ENCODE assay signal across 8 mouse cellular contexts in the genomic region with DNA sequence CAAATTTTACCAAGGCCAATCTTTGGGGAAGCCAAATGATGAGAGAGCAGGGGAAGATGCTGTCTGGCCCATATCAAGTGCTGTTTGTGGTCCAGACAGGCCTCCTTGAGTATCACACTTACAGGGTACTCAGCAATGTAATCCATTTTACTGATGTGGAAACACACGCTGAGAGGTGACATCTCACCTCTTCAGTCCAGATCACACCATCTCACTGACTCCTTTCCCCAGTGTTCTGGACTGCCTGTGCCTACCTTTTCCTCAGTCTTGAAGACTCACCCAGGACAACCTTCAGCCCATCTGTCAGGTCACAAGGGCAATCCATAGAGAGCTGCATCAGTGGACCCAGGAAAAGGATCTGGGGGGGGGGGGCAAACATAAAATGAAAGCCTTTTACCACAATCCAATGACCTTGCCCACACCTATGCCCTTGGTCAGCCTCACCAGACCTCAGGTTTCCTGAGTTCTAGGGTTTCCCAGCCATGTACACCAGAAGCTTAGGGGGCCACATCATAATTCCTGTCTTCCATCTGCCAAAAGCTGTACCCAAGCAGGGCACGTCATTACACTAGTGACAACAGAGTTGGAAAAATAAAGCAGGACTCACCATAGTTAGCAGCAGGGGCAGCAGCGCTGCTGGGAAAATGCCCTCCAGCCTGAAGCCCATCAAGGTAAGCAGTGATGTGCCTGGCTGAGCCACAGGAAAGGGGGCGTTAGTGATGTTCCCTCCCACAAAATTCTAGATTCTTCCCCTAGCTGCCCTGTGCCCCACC. TPM values are rescaled to one million over a fixed set of nuclear protein-coding genes. Genes with fewer than 3 reads are reported as not detected.
DNase-seq lines count a peak whose midpoint lies in the region; ATAC-seq and TF ChIP-seq lines count a peak whose summit lies in the region.

No protein-coding gene starts in this region.

- H3K27me3 ChIP-seq in kidney, embryonic 14.5 days (ENCODE audit: control insufficient read depth, insufficient read depth, low read length), result no peaks in the 10 kb centered on the region
- H3K27me3 ChIP-seq in midbrain, embryonic 15.5 days (replicated peaks), result no peaks in the 10 kb centered on the region

- 19% methylated on average over 4 of the region's 4 CpGs for WGBS in kidney, embryonic 14.5 days
- 24% methylated on average over 4 of the region's 4 CpGs for WGBS in midbrain, embryonic 15.5 days

- H3K9ac ChIP-seq in kidney, embryonic 14.5 days (ENCODE audit: low read depth, low read length), result peak overlapping the region; percentile 94
- peak overlapping the region; percentile 82 for H3K9ac ChIP-seq in midbrain, embryonic 15.5 days

- H3K4me3 ChIP-seq in kidney, embryonic 14.5 days (ENCODE audit: low read length), result peak overlapping the region; percentile 89
- H3K4me3 ChIP-seq in cortical plate, adult 2 months (ENCODE audit: insufficient read depth, low read length), result peak overlapping the region; percentile 99
- peak overlapping the region; percentile 82 for H3K4me3 ChIP-seq in midbrain, embryonic 15.5 days

- no peak for TF ChIP-seq CTCF in cortical plate, adult 2 months (IDR thresholded peaks at IDR 0.05; ENCODE audit: extremely low read depth, insufficient read depth, low read length)

- H3K9me3 ChIP-seq in kidney, embryonic 14.5 days (ENCODE audit: control insufficient read depth, low read length), result no peaks in the 10 kb centered on the region
- no peaks in the 10 kb centered on the region for H3K9me3 ChIP-seq in midbrain, embryonic 15.5 days

- peak; percentile 1; the same call in 1 of the 2 replicates for ATAC-seq in kidney, embryonic 14.5 days (ENCODE audit: low FRiP score, low TSS enrichment)
- peak; percentile 4; the same call in 1 of the 2 replicates for ATAC-seq in midbrain, embryonic 15.5 days (replicated peaks)

- no peak for TF ChIP-seq POLR2A in cortical plate, adult 2 months (IDR thresholded peaks at IDR 0.05; ENCODE audit: extremely low read depth, insufficient read depth, low read length)

- H3K36me3 ChIP-seq in kidney, embryonic 14.5 days (ENCODE audit: control insufficient read depth, insufficient read depth, low read length), result peaks cover 39% of the 10 kb centered on the region
- peaks cover 17% of the 10 kb centered on the region for H3K36me3 ChIP-seq in midbrain, embryonic 15.5 days (replicated peaks)

- no peak for DNase-seq in kidney, postnatal 4 days
- peak; percentile 15 for DNase-seq in induced T-regulatory cell, adult 2 months (ENCODE audit: low read depth)
- DNase-seq in cerebellum, adult 8-10 months, result no peak
- DNase-seq in layer of hippocampus, adult 8-10 months (ENCODE audit: low spot score in 2 of 2), result no peak
- no peak for DNase-seq in urinary bladder, adult 18-20 months (ENCODE audit: low spot score in 2 of 2)

- peaks cover 17% of the 10 kb centered on the region for H3K4me1 ChIP-seq in kidney, embryonic 14.5 days (ENCODE audit: control insufficient read depth, insufficient read depth, low read length)
- peaks cover 4% of the 10 kb centered on the region; the same call in 1 of the 2 replicates for H3K4me1 ChIP-seq in cortical plate, adult 2 months (ENCODE audit: control insufficient read depth, insufficient read depth, low read length)
- H3K4me1 ChIP-seq in midbrain, embryonic 15.5 days, result peaks cover 43% of the 10 kb centered on the region

- H3K4me2 ChIP-seq in kidney, embryonic 14.5 days (replicated peaks; ENCODE audit: low read depth, low read length), result peak overlapping the region; percentile 83
- H3K4me2 ChIP-seq in midbrain, embryonic 15.5 days, result peak overlapping the region; percentile 95

- H3K27ac ChIP-seq in kidney, embryonic 14.5 days (ENCODE audit: low read depth, low read length), result peak overlapping the region; percentile 81
- peak overlapping the region; percentile 98; the same call in 1 of the 2 replicates for H3K27ac ChIP-seq in cortical plate, adult 2 months (ENCODE audit: insufficient read depth, low read length)
- peak overlapping the region; percentile 92 for H3K27ac ChIP-seq in midbrain, embryonic 15.5 days

RNA-seq across cellular contexts. Expression of gene Rce1, which starts 0.8 kb away (rescaled TPM):
- 73.1 and 85.0 TPM in 2 replicates for polyA plus RNA-seq in kidney, embryonic 14.5 days (2014; fragmentation: Nextera tagmentation; extraction: Ambion mirVana)
- 52.9 and 54.0 TPM in 2 replicates for polyA plus RNA-seq in cortical plate, adult 2 months (2012; rRNA removed)
- 53.7 and 54.1 TPM in 2 replicates for polyA plus RNA-seq in midbrain, embryonic 15.5 days (2015; fragmentation: Nextera tagmentation; extraction: Ambion mirVana)
- 10 to 100 TPM; 22.7 to 26.4 (median 22.7) TPM for total RNA-seq in layer of hippocampus, adult 8-10 months (2022)

RNA-seq across cellular contexts. Expression of gene Lrfn4, which starts 9.1 kb away (rescaled TPM):
- 12.6 and 15.4 TPM in 2 replicates for polyA plus RNA-seq in kidney, embryonic 14.5 days (2014; fragmentation: Nextera tagmentation; extraction: Ambion mirVana)
- 28.1 and 30.2 TPM in 2 replicates for polyA plus RNA-seq in cortical plate, adult 2 months (2012; rRNA removed)
- polyA plus RNA-seq in midbrain, embryonic 15.5 days (2015; fragmentation: Nextera tagmentation; extraction: Ambion mirVana), result 12.7 and 13.9 TPM in 2 replicates
- 10 to 100 TPM; 31.0 to 34.7 (median 32.0) TPM for total RNA-seq in layer of hippocampus, adult 8-10 months (2022)
